Comparison of ENCODE assay signal across 8 mouse cellular contexts in the genomic region with DNA sequence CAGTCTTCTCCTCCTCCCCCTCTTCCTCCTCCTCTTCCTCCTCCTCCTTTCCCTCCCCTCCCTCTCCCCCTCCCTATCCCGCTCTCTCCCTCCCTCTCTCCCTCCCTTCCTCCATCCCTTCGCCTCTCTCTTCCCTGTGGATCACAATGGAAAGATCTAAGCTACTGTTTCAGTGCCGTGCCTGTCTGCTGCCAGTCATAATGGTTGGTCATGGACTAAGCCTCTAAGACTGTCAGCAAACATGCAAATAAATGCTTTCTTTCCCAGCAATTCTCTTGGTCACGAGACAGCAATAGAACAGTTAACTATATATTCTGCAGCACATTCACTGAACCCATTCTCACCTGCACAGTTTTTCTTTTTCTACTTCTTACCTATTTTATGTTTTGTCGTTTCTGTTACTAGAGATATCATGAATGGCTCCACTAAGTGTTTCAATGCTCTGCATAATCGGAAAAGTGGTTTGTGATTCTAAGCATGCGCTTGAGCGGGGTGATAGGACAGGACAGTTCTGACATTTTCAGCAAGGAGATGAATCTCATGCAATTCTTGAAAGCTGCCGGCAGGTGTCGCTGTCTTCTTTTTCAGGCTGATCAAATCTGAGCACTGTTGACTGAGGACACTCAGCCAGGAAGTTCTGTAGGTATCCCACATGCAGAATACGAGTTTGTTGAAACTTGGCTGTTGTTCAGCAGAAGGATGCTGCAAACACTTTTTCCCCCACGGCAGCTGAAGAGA. TPM values are rescaled to one million over a fixed set of nuclear protein-coding genes. Genes with fewer than 3 reads are reported as not detected.
DNase-seq lines count a peak whose midpoint lies in the region; ATAC-seq and TF ChIP-seq lines count a peak whose summit lies in the region.

No protein-coding gene starts in this region.

- WGBS in forebrain, embryonic 15.5 days = 21% methylated on average over 12 of the region's 12 CpGs
- WGBS in hindbrain, embryonic 15.5 days = 26% methylated on average over 12 of the region's 12 CpGs
- 31% methylated on average over 12 of the region's 12 CpGs for WGBS in liver, embryonic 11.5 days
- WGBS in stomach, postnatal 0 days = 22% methylated on average over 12 of the region's 12 CpGs

- no peaks in the 10 kb centered on the region for H3K27me3 ChIP-seq in forebrain, embryonic 15.5 days
- no peaks in the 10 kb centered on the region for H3K27me3 ChIP-seq in hindbrain, embryonic 15.5 days
- H3K27me3 ChIP-seq in liver, embryonic 11.5 days (replicated peaks; ENCODE audit: control insufficient read depth, insufficient read depth, low read length) = no peaks in the 10 kb centered on the region
- no peaks in the 10 kb centered on the region for H3K27me3 ChIP-seq in stomach, postnatal 0 days (ENCODE audit: control insufficient read depth, insufficient read depth, low read length)

- H3K27ac ChIP-seq in forebrain, embryonic 15.5 days (replicated peaks) = no peak overlapping the region
- H3K27ac ChIP-seq in hindbrain, embryonic 15.5 days (replicated peaks) = no peak overlapping the region
- H3K27ac ChIP-seq in liver, embryonic 11.5 days (ENCODE audit: low read depth, low read length) = no peak overlapping the region
- H3K27ac ChIP-seq in stomach, postnatal 0 days (replicated peaks) = no peak overlapping the region

- no peak for TF ChIP-seq EP300 in stomach, postnatal 0 days (optimal IDR thresholded peaks at IDR 0.05)

- H3K4me3 ChIP-seq in forebrain, embryonic 15.5 days = no peak overlapping the region
- H3K4me3 ChIP-seq in hindbrain, embryonic 15.5 days = no peak overlapping the region
- H3K4me3 ChIP-seq in liver, embryonic 11.5 days (ENCODE audit: low read depth, low read length) = no peak overlapping the region
- no peak overlapping the region for H3K4me3 ChIP-seq in stomach, postnatal 0 days (ENCODE audit: low read depth, low read length)

- DNase-seq in urinary bladder, postnatal 14 days (ENCODE audit: low spot score) = peak; percentile 50
- no peak for DNase-seq in urinary bladder, postnatal 10 days (ENCODE audit: low spot score)
- DNase-seq in cerebellum, adult 11-12 months = peak; percentile 38
- DNase-seq in liver, embryonic 11.5 days (ENCODE audit: low spot score) = no peak
- DNase-seq in stomach, postnatal 0 days (ENCODE audit: low spot score) = peak; percentile 65

- H3K9me3 ChIP-seq in forebrain, embryonic 15.5 days = no peaks in the 10 kb centered on the region
- H3K9me3 ChIP-seq in hindbrain, embryonic 15.5 days = no peaks in the 10 kb centered on the region
- no peaks in the 10 kb centered on the region for H3K9me3 ChIP-seq in liver, embryonic 11.5 days (ENCODE audit: control insufficient read depth, low read length)
- no peaks in the 10 kb centered on the region for H3K9me3 ChIP-seq in stomach, postnatal 0 days (ENCODE audit: control insufficient read depth, low read length)

- H3K4me1 ChIP-seq in forebrain, embryonic 15.5 days = no peaks in the 10 kb centered on the region
- H3K4me1 ChIP-seq in hindbrain, embryonic 15.5 days (replicated peaks) = no peaks in the 10 kb centered on the region
- H3K4me1 ChIP-seq in liver, embryonic 11.5 days (replicated peaks; ENCODE audit: control insufficient read depth, insufficient read depth, low read length) = peaks cover under 1% of the 10 kb centered on the region; the same call in 1 of the 2 replicates
- no peaks in the 10 kb centered on the region for H3K4me1 ChIP-seq in stomach, postnatal 0 days (replicated peaks; ENCODE audit: control insufficient read depth, insufficient read depth)

- H3K36me3 ChIP-seq in forebrain, embryonic 15.5 days = no peaks in the 10 kb centered on the region
- H3K36me3 ChIP-seq in hindbrain, embryonic 15.5 days = no peaks in the 10 kb centered on the region
- no peaks in the 10 kb centered on the region for H3K36me3 ChIP-seq in liver, embryonic 11.5 days (ENCODE audit: control insufficient read depth, insufficient read depth, low read length)
- H3K36me3 ChIP-seq in stomach, postnatal 0 days (ENCODE audit: control insufficient read depth, insufficient read depth, low read length) = 0 out of 2 replicates have a peak, but pooled peaks cover 3% of the 10 kb centered on the region

- peak; percentile 91 for TF ChIP-seq CTCF in stomach, postnatal 0 days (IDR thresholded peaks at IDR 0.05; ENCODE audit: low read depth)

- ATAC-seq in forebrain, embryonic 15.5 days (replicated peaks) = peak; percentile 65
- peak; percentile 42; the same call in 1 of the 2 replicates for ATAC-seq in hindbrain, embryonic 15.5 days (ENCODE audit: low FRiP score, low read depth)
- peak; percentile 71 for ATAC-seq in liver, embryonic 11.5 days (replicated peaks; ENCODE audit: low FRiP score)
- ATAC-seq in monocyte, adult 5-6 weeks (replicated peaks; ENCODE audit: insufficient number of reproducible peaks, low FRiP score, low TSS enrichment, poor library complexity, severe bottlenecking) = peak; percentile 77
- ATAC-seq in stomach, postnatal 0 days (ENCODE audit: low FRiP score, low TSS enrichment) = peak; percentile 67

- H3K4me2 ChIP-seq in forebrain, embryonic 15.5 days (replicated peaks) = no peak overlapping the region
- H3K4me2 ChIP-seq in hindbrain, embryonic 15.5 days = no peak overlapping the region
- H3K4me2 ChIP-seq in liver, embryonic 11.5 days = peak overlapping the region; percentile 16; the same call in 1 of the 2 replicates
- H3K4me2 ChIP-seq in stomach, postnatal 0 days (replicated peaks; ENCODE audit: low read depth) = no peak overlapping the region

- H3K9ac ChIP-seq in forebrain, embryonic 15.5 days (replicated peaks) = no peak overlapping the region
- H3K9ac ChIP-seq in hindbrain, embryonic 15.5 days = no peak overlapping the region
- H3K9ac ChIP-seq in liver, embryonic 11.5 days (ENCODE audit: low read depth, low read length) = no peak overlapping the region
- H3K9ac ChIP-seq in stomach, postnatal 0 days (ENCODE audit: low read length) = no peak overlapping the region

RNA-seq across cellular contexts. Expression of a gene that starts 17.5 kb away (rescaled TPM):
- 61.3 and 68.2 TPM in 2 replicates for polyA plus RNA-seq in forebrain, embryonic 15.5 days (2015; fragmentation: Nextera tagmentation; extraction: Ambion mirVana)
- 49.1 and 54.8 TPM in 2 replicates for polyA plus RNA-seq in hindbrain, embryonic 15.5 days (2015; fragmentation: Nextera tagmentation; extraction: Ambion mirVana)
- polyA plus RNA-seq in liver, embryonic 11.5 days (2014; fragmentation: Nextera tagmentation; extraction: Ambion mirVana) = 16.9 and 18.6 TPM in 2 replicates
- total RNA-seq in monocyte, adult 5-6 weeks (2017) = 5.4 to 24.1 TPM (median 6.7 TPM) in 3 replicates
- 11.8 and 12.5 TPM in 2 replicates for polyA plus RNA-seq in stomach, postnatal 0 days (2015; fragmentation: Nextera tagmentation; extraction: Ambion mirVana)

RNA-seq across cellular contexts. Expression of a gene that starts 39.2 kb away (rescaled TPM):
- polyA plus RNA-seq in forebrain, embryonic 15.5 days (2015; fragmentation: Nextera tagmentation; extraction: Ambion mirVana) = 245 and 257 TPM in 2 replicates
- 236 and 241 TPM in 2 replicates for polyA plus RNA-seq in hindbrain, embryonic 15.5 days (2015; fragmentation: Nextera tagmentation; extraction: Ambion mirVana)
- polyA plus RNA-seq in liver, embryonic 11.5 days (2014; fragmentation: Nextera tagmentation; extraction: Ambion mirVana) = 164 and 186 TPM in 2 replicates
- 472 to 775 TPM (median 753 TPM) in 3 replicates for total RNA-seq in monocyte, adult 5-6 weeks (2017)
- polyA plus RNA-seq in stomach, postnatal 0 days (2015; fragmentation: Nextera tagmentation; extraction: Ambion mirVana) = 161 and 167 TPM in 2 replicates

Comparison
In these comparisons a context has a peak if more than half of its experiments do, and no peak if none do; other contexts are left out.
1. DNase-seq: peak in urinary bladder, postnatal 14 days (single experiment), cerebellum, adult 11-12 months (single experiment) and stomach, postnatal 0 days (single experiment); none in urinary bladder, postnatal 10 days (single experiment) and liver, embryonic 11.5 days (single experiment).
2. Peak in every context shown above with its lines, with median percentiles within 50 percentile points of each other: ATAC-seq.